Mouse (Mus musculus) cerebellum, postnatal 4 days (tissue): ENCODE results near the gene Slc4a8.
A peak's percentile ranks its signal among the peaks of the same experiment; 100 is the strongest.
"Not testable (repeated sequence)": the region's sequence is repeated elsewhere in the genome, so short reads cannot be mapped to it uniquely, and the experiment has no call there.

ENCODE experiments used
- DNase-seq, 2 experiments: peaks; one replicate each; pipeline ENCODE4 v3.0.0; 2022; ENCODE audit warnings: low spot score in 2 of 2, mixed read lengths in 1 of 2

Slc4a8 gene

GRCm38 (mm10) chr15:100743238-100743637 is 18.3 kb upstream of the Slc4a8 start:
- no peak for DNase-seq

GRCm38 (mm10) chr15:100746478-100747120 is 14.9 kb upstream of the Slc4a8 start:
- DNase-seq = no peak

GRCm38 (mm10) chr15:100747121-100747963 is 14.2 kb upstream of the Slc4a8 start:
- no peak for DNase-seq

- no peak for DNase-seq
Measured at GRCm38 (mm10) chr15:100748584-100748983, 13.0 kb upstream of the Slc4a8 start.

GRCm38 (mm10) chr15:100749751-100750538 is 11.6 kb upstream of the Slc4a8 start:
- no peak for DNase-seq

- DNase-seq = no peak
Measured at GRCm38 (mm10) chr15:100752439-100752838, 9.1 kb upstream of the Slc4a8 start.

GRCm38 (mm10) chr15:100753045-100753444 is 8.5 kb upstream of the Slc4a8 start:
- DNase-seq = no peak

- DNase-seq = no peak
Measured at GRCm38 (mm10) chr15:100754041-100754440, 7.5 kb upstream of the Slc4a8 start.

GRCm38 (mm10) chr15:100754805-100755497 is 6.6 kb upstream of the Slc4a8 start:
- DNase-seq = no peak

GRCm38 (mm10) chr15:100755498-100755859 is 6.1 kb upstream of the Slc4a8 start:
- DNase-seq = no peak

GRCm38 (mm10) chr15:100755881-100756624 is 5.5 kb upstream of the Slc4a8 start:
- no peak for DNase-seq

- DNase-seq = peak in 1 of 2 experiments; percentile 62
Measured at GRCm38 (mm10) chr15:100757527-100757978, 4.0 kb upstream of the Slc4a8 start.

- no peak for DNase-seq
Measured at GRCm38 (mm10) chr15:100759286-100759685, 2.3 kb upstream of the Slc4a8 start.

GRCm38 (mm10) chr15:100761036-100761418 is 520 bp upstream of the Slc4a8 start:
- DNase-seq = no peak

GRCm38 (mm10) chr15:100762649-100763048 is 1.1 kb downstream of the Slc4a8 start:
- DNase-seq = no peak

- DNase-seq = no peak
Measured at GRCm38 (mm10) chr15:100764163-100764951, 2.8 kb downstream of the Slc4a8 start.

- DNase-seq = no peak
Measured at GRCm38 (mm10) chr15:100766826-100767225, 5.3 kb downstream of the Slc4a8 start.

- no peak for DNase-seq
Measured at GRCm38 (mm10) chr15:100767851-100768250, 6.3 kb downstream of the Slc4a8 start.

GRCm38 (mm10) chr15:100769023-100769422 is 7.5 kb downstream of the Slc4a8 start:
- not testable (repeated sequence) for DNase-seq

GRCm38 (mm10) chr15:100770338-100770737 is 8.8 kb downstream of the Slc4a8 start:
- DNase-seq = no peak
